Mouse (Mus musculus): ENCODE data around the gene Gm4491. TPM values are rescaled to one million over a fixed set of nuclear protein-coding genes. Genes with fewer than 3 reads are reported as not detected.

Gene Gm4491
- polyA plus RNA-seq, 1 experiment, result not detected

- peaks cover 3% of the 10 kb centered on the region for H3K4me1 ChIP-seq (ENCODE audit: control insufficient read depth, insufficient read depth, insufficient read length, low read length)
- H3K27ac ChIP-seq (ENCODE audit: insufficient read depth, low read depth, low read length), result peak within 1 kb of the TSS; percentile 33
- no peaks in the 10 kb centered on the region; the same call in 1 of the 2 replicates for H3K27me3 ChIP-seq (ENCODE audit: control insufficient read depth, insufficient read depth, low read length)
- under 1% methylated on average over 101 of the region's 101 CpGs for WGBS
- H3K36me3 ChIP-seq (ENCODE audit: control insufficient read depth, insufficient read depth, low read length), result no peaks in the 10 kb centered on the region
- TF ChIP-seq POLR2A (IDR thresholded peaks at IDR 0.05; ENCODE audit: low read depth, low read length), result peak; percentile 37; the same call in 1 of the 2 replicates
- TF ChIP-seq CTCF (IDR thresholded peaks at IDR 0.05; ENCODE audit: extremely low read depth, insufficient read length, insufficient replicate concordance, low read depth, low read length), result no peak
- H3K4me3 ChIP-seq (ENCODE audit: low read depth, low read length), result peak within 1 kb of the TSS; percentile 84
Measured at GRCm38 (mm10) chr14:57104106-57105023, 11.3 kb downstream of the Gm4491 start, which contains the start of gene Gjb2. Gene Gjb2, minus strand, starts transcription at chr14:57104702.

GRCm38 (mm10) chr14:57103711-57104105 is 12.0 kb downstream of the Gm4491 start:
- H3K27ac ChIP-seq (ENCODE audit: insufficient read depth, low read depth, low read length), result peak overlapping the region; percentile 33
- H3K27me3 ChIP-seq (ENCODE audit: control insufficient read depth, insufficient read depth, low read length), result no peaks in the 10 kb centered on the region; the same call in 1 of the 2 replicates

GRCm38 (mm10) chr14:57103121-57103520 is 12.6 kb downstream of the Gm4491 start:
- Histone ChIP-seq H3K27ac (ENCODE audit: insufficient read depth, low read depth, low read length) (no peak overlapping the region), H3K4me1 (ENCODE audit: control insufficient read depth, insufficient read depth, insufficient read length, low read length) (peaks cover 3% of the 10 kb centered on the region), H3K4me3 (ENCODE audit: low read depth, low read length) (peak overlapping the region; percentile 84), H3K27me3 (ENCODE audit: control insufficient read depth, insufficient read depth, low read length) (no peaks in the 10 kb centered on the region; the same call in 1 of the 2 replicates), H3K36me3 (ENCODE audit: control insufficient read depth, insufficient read depth, low read length) (peaks cover 2% of the 10 kb centered on the region; the same call in 1 of the 2 replicates)
- WGBS, result 27% methylated on average over 6 of the region's 6 CpGs
- no peak for TF ChIP-seq CTCF (IDR thresholded peaks at IDR 0.05; ENCODE audit: extremely low read depth, insufficient read length, insufficient replicate concordance, low read depth, low read length)
- TF ChIP-seq POLR2A (IDR thresholded peaks at IDR 0.05; ENCODE audit: low read depth, low read length), result no peak

More at GRCm38 (mm10) chr14:57103711-57104105, 12.0 kb downstream of the Gm4491 start:
- WGBS, result 1% methylated on average over 22 of the region's 22 CpGs
- H3K36me3 ChIP-seq (ENCODE audit: control insufficient read depth, insufficient read depth, low read length), result peaks cover 2% of the 10 kb centered on the region; the same call in 1 of the 2 replicates
- H3K4me3 ChIP-seq (ENCODE audit: low read depth, low read length), result peak overlapping the region; percentile 84
- H3K4me1 ChIP-seq (ENCODE audit: control insufficient read depth, insufficient read depth, insufficient read length, low read length), result peaks cover 3% of the 10 kb centered on the region
- TF ChIP-seq CTCF (IDR thresholded peaks at IDR 0.05; ENCODE audit: extremely low read depth, insufficient read length, insufficient replicate concordance, low read depth, low read length), result no peak
- TF ChIP-seq POLR2A (IDR thresholded peaks at IDR 0.05; ENCODE audit: low read depth, low read length), result peak; percentile 24; the same call in 1 of the 2 replicates

- 68% methylated on average over 7 of the region's 7 CpGs for WGBS
- H3K27me3 ChIP-seq (ENCODE audit: control insufficient read depth, insufficient read depth, low read length), result no peaks in the 10 kb centered on the region; the same call in 1 of the 2 replicates
- H3K27ac ChIP-seq (ENCODE audit: insufficient read depth, low read depth, low read length), result no peak overlapping the region
- no peak overlapping the region for H3K4me3 ChIP-seq (ENCODE audit: low read depth, low read length)
- TF ChIP-seq CTCF (IDR thresholded peaks at IDR 0.05; ENCODE audit: extremely low read depth, insufficient read length, insufficient replicate concordance, low read depth, low read length), result no peak
- TF ChIP-seq POLR2A (IDR thresholded peaks at IDR 0.05; ENCODE audit: low read depth, low read length), result no peak
- H3K36me3 ChIP-seq (ENCODE audit: control insufficient read depth, insufficient read depth, low read length), result peaks cover 2% of the 10 kb centered on the region; the same call in 1 of the 2 replicates
- H3K4me1 ChIP-seq (ENCODE audit: control insufficient read depth, insufficient read depth, insufficient read length, low read length), result peaks cover 3% of the 10 kb centered on the region
Measured at GRCm38 (mm10) chr14:57101623-57102022, 14.1 kb downstream of the Gm4491 start.

- Histone ChIP-seq H3K27ac (ENCODE audit: insufficient read depth, low read depth, low read length) (no peak overlapping the region), H3K36me3 (ENCODE audit: control insufficient read depth, insufficient read depth, low read length) (peaks cover 2% of the 10 kb centered on the region; the same call in 1 of the 2 replicates), H3K4me1 (ENCODE audit: control insufficient read depth, insufficient read depth, insufficient read length, low read length) (no peaks in the 10 kb centered on the region), H3K27me3 (ENCODE audit: control insufficient read depth, insufficient read depth, low read length) (no peaks in the 10 kb centered on the region), H3K4me3 (ENCODE audit: low read depth, low read length) (no peak overlapping the region)
- 63% methylated on average over 4 of the region's 4 CpGs for WGBS
- TF ChIP-seq POLR2A (IDR thresholded peaks at IDR 0.05; ENCODE audit: low read depth, low read length) (no peak), CTCF (IDR thresholded peaks at IDR 0.05; ENCODE audit: extremely low read depth, insufficient read length, insufficient replicate concordance, low read depth, low read length) (no peak)
Measured at GRCm38 (mm10) chr14:57095855-57096254, 19.8 kb downstream of the Gm4491 start.

GRCm38 (mm10) chr14:57093029-57093428 is 22.7 kb downstream of the Gm4491 start:
- peaks cover 10% of the 10 kb centered on the region; the same call in 1 of the 2 replicates for H3K4me1 ChIP-seq (ENCODE audit: control insufficient read depth, insufficient read depth, insufficient read length, low read length)
- H3K27me3 ChIP-seq (ENCODE audit: control insufficient read depth, insufficient read depth, low read length), result no peaks in the 10 kb centered on the region
- H3K27ac ChIP-seq (ENCODE audit: insufficient read depth, low read depth, low read length), result no peak overlapping the region
- no peak overlapping the region for H3K4me3 ChIP-seq (ENCODE audit: low read depth, low read length)
- 3% methylated on average over 7 of the region's 8 CpGs for WGBS
- TF ChIP-seq POLR2A (IDR thresholded peaks at IDR 0.05; ENCODE audit: low read depth, low read length) (no peak), CTCF (IDR thresholded peaks at IDR 0.05; ENCODE audit: extremely low read depth, insufficient read length, insufficient replicate concordance, low read depth, low read length) (peak; percentile 64; the same call in 1 of the 2 replicates)
- no peaks in the 10 kb centered on the region for H3K36me3 ChIP-seq (ENCODE audit: control insufficient read depth, insufficient read depth, low read length)

- H3K27ac ChIP-seq (ENCODE audit: insufficient read depth, low read depth, low read length), result peak overlapping the region; percentile 64
- H3K27me3 ChIP-seq (ENCODE audit: control insufficient read depth, insufficient read depth, low read length), result no peaks in the 10 kb centered on the region
- TF ChIP-seq POLR2A (IDR thresholded peaks at IDR 0.05; ENCODE audit: low read depth, low read length) (no peak), CTCF (IDR thresholded peaks at IDR 0.05; ENCODE audit: extremely low read depth, insufficient read length, insufficient replicate concordance, low read depth, low read length) (no peak)
- WGBS, result 40% methylated on average over 2 of the region's 2 CpGs
- H3K4me3 ChIP-seq (ENCODE audit: low read depth, low read length), result no peak overlapping the region
- peaks cover 10% of the 10 kb centered on the region; the same call in 1 of the 2 replicates for H3K4me1 ChIP-seq (ENCODE audit: control insufficient read depth, insufficient read depth, insufficient read length, low read length)
- H3K36me3 ChIP-seq (ENCODE audit: control insufficient read depth, insufficient read depth, low read length), result no peaks in the 10 kb centered on the region
Measured at GRCm38 (mm10) chr14:57090001-57090400, 25.7 kb downstream of the Gm4491 start.
